Mouse (Mus musculus): ENCODE data around the gene Rapgefl1. TPM values are rescaled to one million over a fixed set of nuclear protein-coding genes. Genes with fewer than 3 reads are reported as not detected.

Gene Rapgefl1
- total RNA-seq, 1 experiment, result 0.98 TPM

DNA sequence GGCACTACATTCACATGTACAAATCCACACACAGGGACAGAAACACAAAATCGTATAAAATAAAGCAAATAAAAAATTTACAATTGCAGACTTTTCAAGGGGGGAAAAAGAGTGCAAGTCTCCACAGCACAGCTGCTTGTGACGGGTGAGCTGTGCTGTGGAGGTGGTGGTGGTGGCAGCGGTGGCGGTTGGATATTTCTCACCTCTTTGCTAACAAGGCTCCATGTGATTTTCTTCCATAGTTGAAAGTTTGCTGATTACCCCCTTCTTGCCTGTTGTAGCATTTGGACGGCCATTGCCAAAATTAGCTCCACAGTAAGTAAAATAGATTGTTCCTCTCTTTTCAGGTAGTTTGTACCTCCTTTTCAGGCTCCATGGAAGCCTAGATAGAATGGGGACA is 32.0 kb upstream of the Rapgefl1 start, which contains the start of gene Casc3:
Casc3 (plus strand) TSS at position 301 of the 400 bp plus-strand sequence.
- in situ Hi-C loops (cut with MboI; ENCODE audit: low sequenced_read_pairs in 2 of 2, unreplicated experiment in 2 of 2), result no loop called here
- Histone ChIP-seq H3K4me1 (ENCODE audit: control insufficient read depth in 2 of 2, insufficient read depth in 2 of 2, low read length in 2 of 2, poor library complexity in 1 of 2) (no peaks in the 10 kb centered on the region), H3K36me3 (ENCODE audit: control insufficient read depth, insufficient read depth, low read length, poor library complexity, severe bottlenecking) (peaks cover 44% of the 10 kb centered on the region), H3K9me3 (ENCODE audit: control insufficient read depth, insufficient read depth, low read depth, low read length) (peaks cover 22% of the 10 kb centered on the region), H3K27ac (ENCODE audit: insufficient read depth, low read depth, low read length, poor library complexity, severe bottlenecking) (no peak within 1 kb of the TSS), H3K4me3 (ENCODE audit: insufficient read depth in 1 of 2, low read depth in 1 of 2, low read length in 2 of 2, poor library complexity in 1 of 2, severe bottlenecking in 1 of 2) (no peak within 1 kb of the TSS), H3K9ac (ENCODE audit: insufficient read depth, low read depth, low read length, poor library complexity, severe bottlenecking) (no peak within 1 kb of the TSS)
- DNase-seq (ENCODE audit: low read depth, low spot score), result no peak
- TF ChIP-seq ZC3H11A (IDR thresholded peaks at IDR 0.05; ENCODE audit: borderline replicate concordance, low read depth, low read length) (no peak), HCFC1 (IDR thresholded peaks at IDR 0.05; ENCODE audit: borderline replicate concordance, insufficient read depth, low read length) (no peak), ZNF384 (IDR thresholded peaks at IDR 0.05; ENCODE audit: low read depth, low read length) (no peak)

- no peak for TF ChIP-seq MAFK (IDR thresholded peaks at IDR 0.05; ENCODE audit: insufficient read depth, low read depth, low read length)
- TF ChIP-seq HCFC1 (IDR thresholded peaks at IDR 0.05; ENCODE audit: borderline replicate concordance, insufficient read depth, low read length), result no peak
- no peak for TF ChIP-seq CHD2 (IDR thresholded peaks at IDR 0.05; ENCODE audit: low read depth, low read length)
- TF ChIP-seq ZNF384 (IDR thresholded peaks at IDR 0.05; ENCODE audit: low read depth, low read length), result peak; percentile 75
- no peak for TF ChIP-seq ZC3H11A (IDR thresholded peaks at IDR 0.05; ENCODE audit: borderline replicate concordance, low read depth, low read length)
- no peak overlapping the region for H3K27ac ChIP-seq (ENCODE audit: insufficient read depth, low read depth, low read length, poor library complexity, severe bottlenecking)
- H3K9ac ChIP-seq (ENCODE audit: insufficient read depth, low read depth, low read length, poor library complexity, severe bottlenecking), result no peak overlapping the region
- in situ Hi-C loops (cut with MboI; ENCODE audit: low sequenced_read_pairs in 2 of 2, unreplicated experiment in 2 of 2), result no loop called here
- no peaks in the 10 kb centered on the region for H3K4me1 ChIP-seq (ENCODE audit: control insufficient read depth in 2 of 2, insufficient read depth in 2 of 2, low read length in 2 of 2, poor library complexity in 1 of 2)
- H3K4me3 ChIP-seq (ENCODE audit: insufficient read depth in 1 of 2, low read depth in 1 of 2, low read length in 2 of 2, poor library complexity in 1 of 2, severe bottlenecking in 1 of 2), result no peak overlapping the region
- no peak for DNase-seq (ENCODE audit: low read depth, low spot score)
- H3K36me3 ChIP-seq (ENCODE audit: control insufficient read depth, insufficient read depth, low read length, poor library complexity, severe bottlenecking), result peaks cover 33% of the 10 kb centered on the region
- H3K9me3 ChIP-seq (ENCODE audit: control insufficient read depth, insufficient read depth, low read depth, low read length), result peaks cover 22% of the 10 kb centered on the region
Measured at GRCm38 (mm10) chr11:98808417-98808816, 28.2 kb upstream of the Rapgefl1 start.

DNA sequence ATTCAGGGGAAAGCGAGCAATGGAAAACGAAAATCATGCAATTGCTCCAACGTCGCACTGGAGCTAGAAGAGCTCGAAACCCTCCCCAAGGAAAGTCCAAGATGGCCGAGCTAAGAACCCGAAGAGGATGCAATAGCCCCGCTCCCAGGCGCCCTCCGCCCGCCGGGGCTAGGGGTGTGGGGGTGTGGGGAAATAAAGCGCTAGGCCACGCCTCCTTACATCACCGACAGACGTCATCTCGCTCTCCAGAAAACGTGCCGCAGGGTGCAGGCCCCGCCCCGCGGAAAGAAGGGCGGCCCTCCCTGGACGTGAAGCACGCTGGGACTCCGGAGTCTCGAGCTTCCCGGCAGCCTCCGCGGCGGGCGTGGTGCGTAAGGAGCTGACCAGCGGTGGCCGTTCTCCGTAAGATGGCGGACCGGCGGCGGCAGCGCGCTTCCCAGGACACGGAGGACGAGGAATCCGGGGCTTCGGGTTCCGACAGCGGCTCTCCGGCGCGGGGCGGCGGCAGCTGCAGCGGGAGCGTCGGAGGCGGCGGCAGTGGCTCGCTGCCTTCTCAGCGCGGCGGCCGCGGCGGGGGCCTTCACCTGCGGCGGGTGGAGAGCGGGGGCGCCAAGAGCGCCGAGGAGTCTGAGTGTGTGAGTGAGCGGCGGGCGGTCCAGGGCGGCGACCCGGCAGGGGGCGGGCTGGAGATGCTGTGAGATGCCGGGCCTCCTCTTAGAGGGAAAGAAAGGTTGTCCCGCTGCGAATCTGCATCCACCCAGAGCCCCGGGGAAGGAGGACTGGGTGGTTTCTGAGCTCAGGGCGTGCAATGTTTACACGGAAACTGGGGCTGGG is 26.9 kb upstream of the Rapgefl1 start:
- Histone ChIP-seq H3K4me3 (ENCODE audit: insufficient read depth in 1 of 2, low read depth in 1 of 2, low read length in 2 of 2, poor library complexity in 1 of 2, severe bottlenecking in 1 of 2) (peak overlapping the region; percentile 92 to 96), H3K27ac (ENCODE audit: insufficient read depth, low read depth, low read length, poor library complexity, severe bottlenecking) (peak overlapping the region; percentile 95), H3K9ac (ENCODE audit: insufficient read depth, low read depth, low read length, poor library complexity, severe bottlenecking) (peak overlapping the region; percentile 96), H3K36me3 (ENCODE audit: control insufficient read depth, insufficient read depth, low read length, poor library complexity, severe bottlenecking) (peaks cover 27% of the 10 kb centered on the region), H3K4me1 (ENCODE audit: control insufficient read depth in 2 of 2, insufficient read depth in 2 of 2, low read length in 2 of 2, poor library complexity in 1 of 2) (no peaks in the 10 kb centered on the region), H3K9me3 (ENCODE audit: control insufficient read depth, insufficient read depth, low read depth, low read length) (peaks cover 22% of the 10 kb centered on the region)
- TF ChIP-seq HCFC1 (IDR thresholded peaks at IDR 0.05; ENCODE audit: borderline replicate concordance, insufficient read depth, low read length) (peak; percentile 43; the same call in 1 of the 2 replicates), CHD2 (IDR thresholded peaks at IDR 0.05; ENCODE audit: low read depth, low read length) (no peak)
- in situ Hi-C loops (cut with MboI; ENCODE audit: low sequenced_read_pairs in 2 of 2, unreplicated experiment in 2 of 2), result no loop called here
- peak; percentile 94 for DNase-seq (ENCODE audit: low read depth, low spot score)

DNA sequence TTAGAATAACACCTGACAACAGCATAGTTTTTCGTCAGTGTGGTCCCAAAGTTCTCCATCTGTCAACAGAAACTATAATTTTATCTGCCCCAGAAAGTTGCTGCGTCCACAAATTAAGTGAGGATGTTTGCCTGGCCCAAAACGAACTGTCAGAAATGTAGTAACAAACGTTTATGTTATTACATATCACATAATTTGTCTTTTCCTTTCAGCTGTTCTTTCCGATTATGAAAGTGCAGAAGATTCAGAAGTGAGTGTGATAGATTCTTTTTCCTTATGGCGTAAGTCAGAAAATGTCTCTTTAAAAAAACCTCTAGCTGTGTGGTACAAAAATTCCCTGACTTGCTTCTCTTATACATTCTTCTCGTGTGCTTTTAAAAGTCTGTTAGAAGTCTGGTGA is 25.9 kb upstream of the Rapgefl1 start:
- Histone ChIP-seq H3K9ac (ENCODE audit: insufficient read depth, low read depth, low read length, poor library complexity, severe bottlenecking) (peak overlapping the region; percentile 96; the same call in 1 of the 2 replicates), H3K36me3 (ENCODE audit: control insufficient read depth, insufficient read depth, low read length, poor library complexity, severe bottlenecking) (peaks cover 17% of the 10 kb centered on the region), H3K4me1 (ENCODE audit: control insufficient read depth in 2 of 2, insufficient read depth in 2 of 2, low read length in 2 of 2, poor library complexity in 1 of 2) (no peaks in the 10 kb centered on the region), H3K27ac (ENCODE audit: insufficient read depth, low read depth, low read length, poor library complexity, severe bottlenecking) (no peak overlapping the region), H3K9me3 (ENCODE audit: control insufficient read depth, insufficient read depth, low read depth, low read length) (peaks cover 22% of the 10 kb centered on the region), H3K4me3 (ENCODE audit: insufficient read depth in 1 of 2, low read depth in 1 of 2, low read length in 2 of 2, poor library complexity in 1 of 2, severe bottlenecking in 1 of 2) (peak overlapping the region; percentile 92 to 96)
- in situ Hi-C loops (cut with MboI; ENCODE audit: low sequenced_read_pairs in 2 of 2, unreplicated experiment in 2 of 2), result no loop called here
- DNase-seq (ENCODE audit: low read depth, low spot score), result no peak
- TF ChIP-seq ZNF384 (IDR thresholded peaks at IDR 0.05; ENCODE audit: low read depth, low read length), result no peak
- no peak for TF ChIP-seq CHD2 (IDR thresholded peaks at IDR 0.05; ENCODE audit: low read depth, low read length)
- TF ChIP-seq ZC3H11A (IDR thresholded peaks at IDR 0.05; ENCODE audit: borderline replicate concordance, low read depth, low read length), result no peak
- TF ChIP-seq MAFK (IDR thresholded peaks at IDR 0.05; ENCODE audit: insufficient read depth, low read depth, low read length), result no peak
- TF ChIP-seq HCFC1 (IDR thresholded peaks at IDR 0.05; ENCODE audit: borderline replicate concordance, insufficient read depth, low read length), result no peak
